Mouse (Mus musculus) heart, embryonic 13.5 days (tissue): ENCODE measurements at regions not wholly inside any gene's neighbourhood (a gene's known extent, or its start where the extent isn't known, plus 50 kb on each side); places are given as distances from the start of the nearest gene placed in this dataset.

Experiments
- ATAC-seq: fragments of 200-750 bp; cut with Nextera tagmentation; 2 replicates; pipeline ENCODE4 v1.8.0; 2017; ENCODE audit warnings: moderate TSS enrichment; ENCODE audit not compliant: insufficient number of reproducible peaks, low FRiP score, low TSS enrichment; ENCODE audit errors: extremely low read depth
- H3K27ac ChIP-seq: fragments of 300-500 bp; sonication (generic); replicated peaks from 2 replicates; pipeline ENCODE4 v1.5.1; 2015; ENCODE audit warnings: moderate library complexity, mild to moderate bottlenecking, inconsistent platforms
- H3K27me3 ChIP-seq: fragments of 300-500 bp; sonication (generic); replicated peaks from 2 replicates; pipeline ENCODE4 v1.6.1; 2015; ENCODE audit warnings: mild to moderate bottlenecking, inconsistent platforms
- H3K36me3 ChIP-seq: fragments of 300-500 bp; sonication (generic); 2 replicates; pipeline ENCODE4 v1.6.1; 2015; ENCODE audit warnings: mild to moderate bottlenecking, inconsistent platforms
- H3K4me1 ChIP-seq: fragments of 300-500 bp; sonication (generic); 2 replicates; pipeline ENCODE4 v1.6.1; 2015; ENCODE audit warnings: inconsistent platforms
- H3K4me2 ChIP-seq: fragments of 300-500 bp; sonication (generic); 2 replicates; pipeline ENCODE4 v1.6.1; 2015; ENCODE audit warnings: inconsistent platforms, mild to moderate bottlenecking, moderate library complexity
- H3K4me3 ChIP-seq: fragments of 300-500 bp; sonication (generic); 2 replicates; pipeline ENCODE4 v1.5.1; 2015; ENCODE audit warnings: moderate library complexity, mild to moderate bottlenecking, inconsistent platforms
- H3K9ac ChIP-seq: fragments of 300-500 bp; sonication (generic); 2 replicates; pipeline ENCODE4 v1.6.1; 2015; ENCODE audit warnings: inconsistent platforms, mild to moderate bottlenecking, moderate library complexity
- H3K9me3 ChIP-seq: fragments of 300-500 bp; sonication (generic); 2 replicates; pipeline ENCODE4 v1.6.1; 2016; ENCODE audit warnings: inconsistent platforms
- WGBS: fragments of 180-500 bp; shearing (Covaris S2); methylation state at CpG from one replicate; pipeline ENCODE4 v1.1.7; 2015; ENCODE audit warnings: mixed read lengths; 5-methylcytosine and 5-hydroxymethylcytosine counted together

DNA sequence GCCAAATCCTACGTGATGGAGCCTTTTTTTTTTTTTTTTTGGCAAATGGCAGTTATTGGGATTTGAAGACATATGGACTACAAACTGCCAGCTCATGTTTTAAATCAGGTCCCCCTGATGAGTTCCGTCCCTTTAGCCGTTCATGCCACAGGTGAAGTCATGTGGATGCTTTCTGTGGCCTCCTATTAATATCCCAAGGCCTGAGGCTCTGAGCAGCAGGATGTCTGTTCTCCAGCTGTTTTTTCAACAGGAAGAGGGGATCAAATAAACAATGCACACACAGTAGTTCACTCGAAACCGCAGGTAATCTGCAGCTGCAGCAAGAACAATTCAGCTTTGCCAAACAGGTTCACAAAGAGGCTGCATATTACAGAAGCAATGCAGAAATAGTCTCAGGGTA is 112.1 kb downstream of the Dusp6 start:
- Histone ChIP-seq H3K36me3 (no peaks in the 10 kb centered on the region), H3K4me3 (no peak overlapping the region), H3K27ac (no peak overlapping the region), H3K27me3 (no peaks in the 10 kb centered on the region), H3K4me1 (0 out of 2 replicates have a peak, but pooled peaks cover under 1% of the 10 kb centered on the region), H3K9me3 (no peaks in the 10 kb centered on the region), H3K9ac (no peak overlapping the region), H3K4me2 (no peak overlapping the region)
- WGBS, result 66% methylated on average over 5 of the region's 5 CpGs
- ATAC-seq, result no peak

DNA sequence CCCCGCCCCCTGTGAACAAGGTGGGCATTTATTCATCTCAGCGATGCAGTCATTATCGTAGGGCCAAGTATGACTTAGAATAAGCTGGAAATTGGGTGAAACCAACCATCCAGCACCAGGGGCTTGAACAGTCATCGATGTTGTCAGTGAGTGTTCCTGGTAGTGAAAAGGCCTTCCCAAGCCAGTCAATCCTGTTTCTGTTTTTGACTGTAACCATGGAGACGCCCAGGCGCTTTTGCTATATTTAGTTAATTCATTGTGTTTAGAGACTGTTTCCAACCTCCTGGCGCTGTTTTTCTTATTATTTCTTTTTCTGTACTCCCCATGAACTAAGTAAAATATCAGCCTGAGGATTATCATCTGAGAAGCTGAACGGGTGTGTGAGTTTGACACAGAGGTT is 113.4 kb downstream of the Dusp6 start:
- Histone ChIP-seq H3K9ac (no peak overlapping the region), H3K27me3 (no peaks in the 10 kb centered on the region), H3K4me2 (no peak overlapping the region), H3K9me3 (no peaks in the 10 kb centered on the region), H3K36me3 (no peaks in the 10 kb centered on the region), H3K4me1 (peaks cover 7% of the 10 kb centered on the region; the same call in 1 of the 2 replicates), H3K4me3 (no peak overlapping the region), H3K27ac (no peak overlapping the region)
- ATAC-seq, result no peak
- WGBS, result 76% methylated on average over 8 of the region's 8 CpGs

DNA sequence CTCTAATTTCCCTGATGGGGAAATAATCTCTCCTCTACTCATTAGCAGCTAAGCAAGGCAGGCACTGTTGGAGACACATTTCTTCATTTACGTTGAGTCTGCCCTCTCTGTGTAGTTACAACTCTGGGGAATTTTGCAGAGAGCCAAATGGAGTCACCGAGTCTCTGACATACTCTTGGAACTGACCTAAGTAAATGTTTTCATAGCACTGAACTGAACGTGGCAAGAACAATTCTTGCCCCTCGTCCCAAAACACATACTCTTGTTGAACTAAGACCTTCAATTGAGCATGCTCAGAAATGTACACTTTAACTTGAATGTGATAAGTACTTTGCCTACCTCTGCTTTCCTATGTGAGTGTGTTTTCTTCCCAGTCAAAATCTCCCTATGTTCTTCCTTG is 114.5 kb downstream of the Dusp6 start:
- no peaks in the 10 kb centered on the region for H3K36me3 ChIP-seq
- 64% methylated on average over 4 of the region's 4 CpGs for WGBS
- no peaks in the 10 kb centered on the region for H3K27me3 ChIP-seq
- no peak overlapping the region for H3K4me3 ChIP-seq
- no peak overlapping the region for H3K9ac ChIP-seq
- no peak overlapping the region for H3K27ac ChIP-seq
- H3K4me2 ChIP-seq, result no peak overlapping the region
- no peak for ATAC-seq
- peaks cover 14% of the 10 kb centered on the region for H3K4me1 ChIP-seq
- H3K9me3 ChIP-seq, result no peaks in the 10 kb centered on the region

DNA sequence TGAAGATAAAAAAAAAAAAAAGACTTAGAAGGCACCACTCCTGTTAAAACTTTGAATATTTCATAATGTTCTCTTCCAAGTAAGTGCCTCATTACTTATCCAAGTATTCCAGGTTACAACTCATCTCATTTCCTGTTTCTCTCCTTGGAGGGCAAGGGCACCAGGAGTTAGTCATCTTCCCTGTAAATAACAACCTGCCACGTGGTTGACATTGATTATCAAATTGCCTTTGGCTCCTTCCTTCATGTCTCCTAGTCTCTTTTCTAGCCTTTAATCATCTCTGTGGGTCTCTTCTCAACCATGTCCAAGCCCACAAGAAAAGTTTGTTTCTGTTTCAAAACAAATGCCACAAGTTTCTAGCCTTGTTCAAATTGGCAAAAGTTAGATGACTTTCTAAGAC is 116.1 kb downstream of the Dusp6 start:
- ATAC-seq, result no peak
- Histone ChIP-seq H3K4me1 (peaks cover 21% of the 10 kb centered on the region), H3K36me3 (no peaks in the 10 kb centered on the region), H3K9ac (no peak overlapping the region), H3K4me3 (no peak overlapping the region), H3K4me2 (no peak overlapping the region), H3K27me3 (no peaks in the 10 kb centered on the region), H3K27ac (no peak overlapping the region), H3K9me3 (no peaks in the 10 kb centered on the region)
- WGBS, result 32% methylated on average over 1 of the region's 1 CpGs

DNA sequence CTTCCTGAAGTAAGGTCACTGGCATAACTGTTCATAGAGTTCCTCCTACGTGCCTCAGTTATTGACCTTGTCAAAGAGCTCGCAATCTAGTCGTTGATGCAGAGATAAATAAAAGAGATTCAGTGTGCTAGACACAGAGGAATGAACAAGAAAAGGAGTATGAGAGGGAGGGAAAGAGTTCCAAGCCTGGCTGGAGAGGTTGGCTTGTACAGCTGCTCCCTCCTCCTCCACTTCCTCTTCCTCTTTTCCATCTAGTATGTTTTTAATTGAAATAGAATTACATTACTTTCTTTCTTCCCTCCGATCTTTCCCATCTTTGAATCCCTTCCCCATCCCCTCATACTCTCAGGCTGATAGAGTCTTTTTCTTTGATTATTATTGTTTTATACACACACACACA is 117.1 kb downstream of the Dusp6 start:
- Histone ChIP-seq H3K27ac (no peak overlapping the region), H3K27me3 (no peaks in the 10 kb centered on the region), H3K4me3 (no peak overlapping the region), H3K36me3 (no peaks in the 10 kb centered on the region), H3K4me2 (no peak overlapping the region), H3K9me3 (no peaks in the 10 kb centered on the region), H3K9ac (no peak overlapping the region), H3K4me1 (peaks cover 21% of the 10 kb centered on the region)
- WGBS, result 79% methylated on average over 4 of the region's 4 CpGs
- ATAC-seq, result no peak

DNA sequence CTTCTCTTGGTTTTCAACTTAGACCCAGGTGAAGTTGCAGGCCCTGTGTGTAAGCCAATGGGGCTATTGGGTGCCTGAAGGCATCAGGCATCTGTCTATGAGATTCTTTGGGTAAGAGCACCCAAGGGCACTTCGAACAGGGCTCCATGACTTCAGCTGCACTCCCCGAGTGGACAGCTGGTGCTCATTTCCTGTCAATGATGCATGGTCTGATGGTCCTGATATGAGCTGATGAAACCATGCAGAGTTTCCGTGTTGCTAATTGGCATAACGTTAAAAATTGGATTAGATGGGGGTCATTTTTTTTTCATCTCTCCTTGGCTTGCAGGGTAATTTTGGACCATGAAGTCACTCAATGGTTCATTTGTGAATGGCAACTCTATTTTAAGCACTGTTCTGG is 120.0 kb downstream of the Dusp6 start:
- H3K27me3 ChIP-seq, result no peaks in the 10 kb centered on the region
- no peak overlapping the region for H3K4me3 ChIP-seq
- H3K9ac ChIP-seq, result no peak overlapping the region
- WGBS, result 52% methylated on average over 4 of the region's 4 CpGs
- no peak overlapping the region for H3K27ac ChIP-seq
- no peaks in the 10 kb centered on the region for H3K9me3 ChIP-seq
- no peaks in the 10 kb centered on the region for H3K36me3 ChIP-seq
- no peak overlapping the region for H3K4me2 ChIP-seq
- H3K4me1 ChIP-seq, result peaks cover 21% of the 10 kb centered on the region
- no peak for ATAC-seq

DNA sequence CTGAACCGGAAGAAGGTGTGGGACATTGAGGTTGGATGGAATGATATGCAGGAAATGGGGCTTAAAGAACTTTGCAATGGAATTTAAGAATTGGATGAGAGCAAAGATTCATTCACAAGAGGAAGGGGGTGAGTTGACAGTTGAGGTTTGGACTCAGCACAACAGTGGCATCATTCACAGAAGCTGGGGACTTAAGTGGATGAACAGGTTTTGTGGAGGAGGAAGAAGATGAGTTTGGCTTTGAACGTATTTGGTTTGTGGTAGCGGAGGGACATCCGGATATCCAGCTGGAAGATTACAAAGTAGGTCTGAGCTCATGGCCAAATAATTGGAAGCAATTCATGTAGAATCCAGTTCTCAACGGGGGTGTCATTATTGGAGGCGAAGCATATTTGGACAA is 121.3 kb downstream of the Dusp6 start:
- no peak for ATAC-seq
- H3K4me1 ChIP-seq, result peaks cover 21% of the 10 kb centered on the region
- H3K9ac ChIP-seq, result no peak overlapping the region
- no peak overlapping the region for H3K27ac ChIP-seq
- no peaks in the 10 kb centered on the region for H3K27me3 ChIP-seq
- no peak overlapping the region for H3K4me2 ChIP-seq
- WGBS, result 76% methylated on average over 6 of the region's 6 CpGs
- H3K36me3 ChIP-seq, result no peaks in the 10 kb centered on the region
- H3K4me3 ChIP-seq, result no peak overlapping the region
- no peaks in the 10 kb centered on the region for H3K9me3 ChIP-seq

DNA sequence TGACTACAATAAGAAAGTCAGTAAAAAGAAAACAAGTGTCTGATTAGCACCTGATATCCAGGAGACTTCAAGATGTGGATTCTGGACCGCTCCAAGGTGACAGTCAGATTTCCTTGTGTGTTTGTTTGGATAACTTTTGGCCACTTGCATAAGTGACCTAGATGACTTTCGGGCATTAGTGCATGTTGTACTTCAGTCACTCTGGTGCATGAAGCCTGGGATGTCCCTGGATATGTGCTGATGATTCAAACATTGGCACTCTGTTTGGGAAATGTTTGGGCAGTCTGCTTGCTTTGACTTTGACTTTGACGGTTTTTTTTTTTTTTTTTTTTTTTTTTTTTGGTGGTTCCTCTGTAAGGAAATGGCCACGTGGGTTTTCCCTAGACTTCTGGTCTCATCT is 121.8 kb downstream of the Dusp6 start:
- no peaks in the 10 kb centered on the region for H3K36me3 ChIP-seq
- H3K9me3 ChIP-seq, result no peaks in the 10 kb centered on the region
- 73% methylated on average over 3 of the region's 4 CpGs for WGBS
- peaks cover 21% of the 10 kb centered on the region for H3K4me1 ChIP-seq
- H3K4me3 ChIP-seq, result no peak overlapping the region
- no peak for ATAC-seq
- no peak overlapping the region for H3K4me2 ChIP-seq
- H3K27me3 ChIP-seq, result no peaks in the 10 kb centered on the region
- H3K27ac ChIP-seq, result no peak overlapping the region
- no peak overlapping the region for H3K9ac ChIP-seq

DNA sequence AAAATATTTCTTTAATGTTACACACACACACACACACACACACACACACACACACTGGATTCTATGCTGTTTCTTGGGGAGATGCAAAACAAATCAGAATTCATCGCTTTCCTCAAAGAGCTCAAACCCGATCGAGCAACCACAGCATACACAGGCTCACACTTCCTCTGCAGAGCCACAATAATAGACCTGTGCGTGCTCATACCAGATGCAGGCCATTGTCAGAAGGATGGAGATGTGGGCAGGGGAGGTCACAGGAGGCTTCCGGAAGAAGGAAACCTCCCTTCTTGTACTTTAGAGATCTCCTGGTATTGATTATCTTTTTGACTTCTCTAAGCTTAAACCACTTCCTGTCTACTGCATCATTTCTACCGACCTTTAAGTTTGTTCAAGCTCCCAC is 122.8 kb downstream of the Dusp6 start:
- no peak overlapping the region for H3K4me2 ChIP-seq
- H3K27me3 ChIP-seq, result no peaks in the 10 kb centered on the region
- no peak overlapping the region for H3K4me3 ChIP-seq
- WGBS, result 66% methylated on average over 6 of the region's 6 CpGs
- H3K27ac ChIP-seq, result no peak overlapping the region
- ATAC-seq, result no peak
- H3K9ac ChIP-seq, result no peak overlapping the region
- H3K36me3 ChIP-seq, result no peaks in the 10 kb centered on the region
- peaks cover 14% of the 10 kb centered on the region for H3K4me1 ChIP-seq
- no peaks in the 10 kb centered on the region for H3K9me3 ChIP-seq

DNA sequence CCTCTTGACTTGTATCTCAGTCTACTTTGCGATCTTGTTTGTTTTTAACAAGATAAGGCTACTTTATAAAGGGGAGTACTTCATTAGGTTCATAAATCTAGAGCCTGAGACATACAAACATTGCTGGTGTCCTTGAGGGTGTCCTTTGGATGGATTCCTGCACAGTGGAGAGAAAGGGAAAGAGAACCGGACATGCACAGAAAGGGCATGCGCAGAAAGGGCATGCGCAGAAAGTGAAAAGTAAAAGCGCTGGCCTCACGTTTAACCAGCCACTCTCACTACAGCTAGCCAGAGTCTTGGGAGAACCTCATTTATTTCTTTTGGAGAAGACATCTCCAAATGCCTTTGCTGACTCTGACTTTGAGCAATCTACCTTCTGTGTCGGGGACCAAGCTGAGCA is 125.5 kb downstream of the Dusp6 start:
- no peak overlapping the region for H3K27ac ChIP-seq
- H3K36me3 ChIP-seq, result no peaks in the 10 kb centered on the region
- H3K4me3 ChIP-seq, result no peak overlapping the region
- WGBS, result 77% methylated on average over 7 of the region's 7 CpGs
- H3K4me2 ChIP-seq, result no peak overlapping the region
- H3K9ac ChIP-seq, result no peak overlapping the region
- H3K4me1 ChIP-seq, result peaks cover 6% of the 10 kb centered on the region
- no peak for ATAC-seq
- H3K9me3 ChIP-seq, result no peaks in the 10 kb centered on the region
- H3K27me3 ChIP-seq, result no peaks in the 10 kb centered on the region

DNA sequence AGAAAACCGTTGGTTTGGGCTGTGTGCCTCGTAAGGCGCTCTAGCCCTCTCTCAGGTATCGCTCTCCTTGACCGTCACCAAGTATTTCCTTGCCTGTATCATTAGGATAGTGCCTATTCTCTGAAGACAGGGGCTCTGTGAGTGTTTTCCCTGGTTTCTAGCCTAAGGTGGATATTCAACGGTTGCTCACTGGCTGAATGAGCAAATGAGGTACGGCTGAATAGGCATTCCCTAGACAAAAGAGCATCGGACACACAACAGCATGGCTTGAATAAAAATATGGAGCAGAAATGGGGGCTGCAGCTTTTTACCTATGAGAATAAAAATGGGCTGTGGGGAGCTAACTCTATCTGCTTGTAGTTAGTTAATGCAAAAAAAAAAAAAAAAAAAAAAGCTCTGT is 126.0 kb downstream of the Dusp6 start:
- H3K36me3 ChIP-seq, result no peaks in the 10 kb centered on the region
- no peaks in the 10 kb centered on the region for H3K27me3 ChIP-seq
- no peak overlapping the region for H3K4me2 ChIP-seq
- no peak for ATAC-seq
- WGBS, result 88% methylated on average over 8 of the region's 8 CpGs
- H3K9me3 ChIP-seq, result no peaks in the 10 kb centered on the region
- no peak overlapping the region for H3K4me3 ChIP-seq
- H3K27ac ChIP-seq, result no peak overlapping the region
- H3K4me1 ChIP-seq, result peaks cover 10% of the 10 kb centered on the region
- no peak overlapping the region for H3K9ac ChIP-seq

DNA sequence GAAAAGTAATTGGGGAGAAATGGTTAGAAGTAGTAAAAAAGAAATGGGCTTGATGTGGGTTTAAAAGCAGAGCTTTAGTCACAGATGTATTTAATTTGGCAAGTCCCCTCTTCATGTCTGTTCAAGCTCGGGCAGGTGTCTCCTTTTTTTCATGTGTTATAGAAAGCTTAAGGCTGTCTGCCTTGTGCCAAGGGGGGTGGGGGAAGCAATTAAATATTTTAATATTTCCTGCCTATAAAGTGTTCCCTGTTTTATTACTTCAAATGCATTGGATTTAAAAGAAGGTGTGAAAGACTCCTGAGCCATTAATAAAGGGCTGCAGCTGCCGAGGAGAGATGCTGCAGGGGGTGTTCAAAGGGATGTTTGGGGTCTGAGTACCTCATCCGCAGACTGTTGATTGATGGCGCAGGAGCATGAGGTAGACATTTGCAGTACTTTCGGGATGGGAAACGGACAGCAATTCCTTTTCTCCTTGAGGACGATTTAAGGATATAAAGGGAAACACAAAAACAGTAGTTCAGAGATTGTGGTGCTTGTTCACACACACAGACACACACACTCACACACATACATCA is 127.7 kb downstream of the Dusp6 start:
- no peak overlapping the region for H3K27ac ChIP-seq
- H3K9me3 ChIP-seq, result no peaks in the 10 kb centered on the region
- peaks cover 10% of the 10 kb centered on the region for H3K4me1 ChIP-seq
- H3K9ac ChIP-seq, result no peak overlapping the region
- ATAC-seq, result no peak
- H3K4me3 ChIP-seq, result no peak overlapping the region
- no peaks in the 10 kb centered on the region for H3K27me3 ChIP-seq
- no peaks in the 10 kb centered on the region for H3K36me3 ChIP-seq
- WGBS, result 72% methylated on average over 7 of the region's 7 CpGs
- H3K4me2 ChIP-seq, result no peak overlapping the region
